Mouse (Mus musculus) liver, embryonic 14.5 days (tissue): ENCODE results near the gene Tent4a. TPM values are rescaled to one million over a fixed set of nuclear protein-coding genes. Genes with fewer than 3 reads are reported as not detected.

Experiments used
- ATAC-seq: fragments of 200-750 bp; cut with Nextera tagmentation; 2 replicates; pipeline ENCODE4 v1.8.0; 2017; ENCODE audit warnings: moderate number of reproducible peaks, mild to moderate bottlenecking, moderate library complexity; ENCODE audit not compliant: insufficient read depth
- DNase-seq, 3 experiments: peaks; one replicate each; pipeline ENCODE4 v3.0.0-alpha.2; 2012 to 2013; ENCODE audit warnings: low read depth in 3 of 3, low spot score in 3 of 3
- H3K27ac ChIP-seq: fragments of 300-500 bp; sonication (generic); 2 replicates; pipeline ENCODE4 v1.5.1; 2014; ENCODE audit warnings: moderate library complexity, mild to moderate bottlenecking, control low read depth, inconsistent platforms
- H3K27me3 ChIP-seq: fragments of 300-500 bp; sonication (generic); 2 replicates; pipeline ENCODE4 v1.6.1; 2014; ENCODE audit warnings: mild to moderate bottlenecking, low read length, moderate library complexity; ENCODE audit not compliant: control insufficient read depth, insufficient read depth
- H3K36me3 ChIP-seq: fragments of 300-500 bp; sonication (generic); replicated peaks from 2 replicates; pipeline ENCODE4 v1.6.1; 2014; ENCODE audit warnings: low read depth; ENCODE audit not compliant: control insufficient read depth, insufficient read depth
- H3K4me1 ChIP-seq, 2 experiments: fragments of 200-500 bp in 1 of 2; fragments of 300-500 bp in 1 of 2; sonication (generic) in 1 of 2; replicated peaks; 2 replicates each; pipeline ENCODE4 v1.6.1; 2012 to 2014; ENCODE audit warnings: antibody characterized with exemption in 1 of 2, inconsistent platforms in 1 of 2, low read length in 1 of 2; ENCODE audit not compliant: control insufficient read depth in 2 of 2, insufficient read depth in 2 of 2
- H3K4me2 ChIP-seq: fragments of 300-500 bp; sonication (generic); 2 replicates; pipeline ENCODE4 v1.6.1; 2014; ENCODE audit warnings: low read depth, mild to moderate bottlenecking, control low read depth, moderate library complexity
- H3K4me3 ChIP-seq, 2 experiments: fragments of 200-500 bp in 1 of 2; fragments of 300-500 bp in 1 of 2; sonication (generic) in 1 of 2; 2 replicates each; pipeline ENCODE4 v1.5.1; 2012 to 2014; ENCODE audit warnings: low read depth in 2 of 2, low read length in 2 of 2, mild to moderate bottlenecking in 2 of 2, control low read depth in 1 of 2, inconsistent platforms in 1 of 2, moderate library complexity in 1 of 2; ENCODE audit not compliant: insufficient read depth in 1 of 2
- H3K9ac ChIP-seq: fragments of 300-500 bp; sonication (generic); replicated peaks from 2 replicates; pipeline ENCODE4 v1.6.1; 2014; ENCODE audit warnings: mild to moderate bottlenecking, control low read depth, moderate library complexity
- H3K9me3 ChIP-seq: fragments of 300-500 bp; sonication (generic); 2 replicates; pipeline ENCODE4 v1.6.1; 2016; ENCODE audit warnings: low read length, mixed read lengths; ENCODE audit not compliant: control insufficient read depth
- CTCF ChIP-seq: IDR thresholded peaks from 2 replicates; pipeline ENCODE4 v1.5.1; 2016; ENCODE audit warnings: antibody characterized with exemption, low read depth, control low read depth
- EP300 ChIP-seq: IDR thresholded peaks from 2 replicates; pipeline ENCODE4 v1.6.1; 2016; ENCODE audit warnings: antibody characterized with exemption, low read depth
- WGBS: fragments of 180-500 bp; shearing (Covaris S2); extraction: QIAGEN DNeasy Blood & Tissue Kit; methylation state at CpG from one replicate; pipeline ENCODE4 v1.1.7; 2014; ENCODE audit not compliant: insufficient replicate concordance; 5-methylcytosine and 5-hydroxymethylcytosine counted together
- polyA plus RNA-seq, 2 experiments: library from polyadenylated mRNA; depleted of rRNA in 1 of 2; stranded (reverse) in 1 of 2; unstranded in 1 of 2; fragments of >200 nt; fragmentation: Nextera tagmentation in 1 of 2; extraction: Ambion mirVana in 1 of 2; gene quantifications; 2 replicates each; pipeline versions ENCODE4 v1.2.1 to v1.2.3; 2012 to 2014

Gene Tent4a
- polyA plus RNA-seq, 2 experiments: 2.3 to 6.3 TPM

- TF ChIP-seq CTCF (no peak), EP300 (no peak)
- WGBS: 4% methylated on average over 26 of the region's 26 CpGs
- H3K4me1 ChIP-seq: peaks cover 0 to 1% of the 10 kb centered on the region in 2 experiments; a peak in 2 of 4 replicates
- H3K9me3 ChIP-seq: no peaks in the 10 kb centered on the region
- no peak overlapping the region for H3K9ac ChIP-seq
- H3K4me3 ChIP-seq: no peak overlapping the region
- ATAC-seq (no peak), DNase-seq (no peak)
- H3K36me3 ChIP-seq: no peaks in the 10 kb centered on the region
- no peak overlapping the region for H3K27ac ChIP-seq
- peaks cover 32% of the 10 kb centered on the region for H3K27me3 ChIP-seq
- H3K4me2 ChIP-seq: peak overlapping the region; percentile 28
Measured at GRCm38 (mm10) chr13:69487611-69488275, 46.7 kb downstream of the Tent4a start.

GRCm38 (mm10) chr13:69487108-69487507, 47.3 kb downstream of the Tent4a start:
- no peak overlapping the region for H3K27ac ChIP-seq
- H3K27me3 ChIP-seq: peaks cover 37% of the 10 kb centered on the region
- ATAC-seq (no peak), DNase-seq (no peak)
- H3K4me1 ChIP-seq: peaks cover 0 to 1% of the 10 kb centered on the region in 2 experiments; a peak in 2 of 4 replicates
- 51% methylated on average over 7 of the region's 7 CpGs for WGBS
- H3K36me3 ChIP-seq: no peaks in the 10 kb centered on the region
- H3K4me3 ChIP-seq: no peak overlapping the region
- no peak overlapping the region for H3K9ac ChIP-seq
- no peaks in the 10 kb centered on the region for H3K9me3 ChIP-seq
- no peak overlapping the region for H3K4me2 ChIP-seq
- no peak for TF ChIP-seq CTCF
- no peak for TF ChIP-seq EP300

- no peak overlapping the region for H3K4me2 ChIP-seq
- no peak overlapping the region for H3K9ac ChIP-seq
- no peak overlapping the region for H3K27ac ChIP-seq
- TF ChIP-seq EP300 (no peak), CTCF (no peak)
- peaks cover 0 to 1% of the 10 kb centered on the region in 2 experiments; a peak in 2 of 4 replicates for H3K4me1 ChIP-seq
- WGBS: 36% methylated on average over 7 of the region's 7 CpGs
- no peak overlapping the region for H3K4me3 ChIP-seq
- DNase-seq: no peak
- no peaks in the 10 kb centered on the region for H3K9me3 ChIP-seq
- no peaks in the 10 kb centered on the region for H3K36me3 ChIP-seq
- ATAC-seq: no peak
- peaks cover 50% of the 10 kb centered on the region for H3K27me3 ChIP-seq
Measured at GRCm38 (mm10) chr13:69485833-69486232, 48.6 kb downstream of the Tent4a start.

- Histone ChIP-seq H3K9me3 (no peaks in the 10 kb centered on the region), H3K27ac (no peak overlapping the region), H3K27me3 (peaks cover 53% of the 10 kb centered on the region), H3K4me2 (no peak overlapping the region), H3K4me1 (peaks cover 0 to 1% of the 10 kb centered on the region in 2 experiments; a peak in 2 of 4 replicates), H3K36me3 (no peaks in the 10 kb centered on the region), H3K9ac (no peak overlapping the region), H3K4me3 (no peak overlapping the region)
- ATAC-seq (no peak), DNase-seq (no peak)
- no peak for TF ChIP-seq EP300
- peak; percentile 56 for TF ChIP-seq CTCF
- 17% methylated on average over 6 of the region's 6 CpGs for WGBS
Measured at GRCm38 (mm10) chr13:69485326-69485725, 49.1 kb downstream of the Tent4a start.

- peaks cover 52% of the 10 kb centered on the region for H3K27me3 ChIP-seq
- H3K4me3 ChIP-seq: no peak overlapping the region
- H3K4me2 ChIP-seq: no peak overlapping the region
- H3K27ac ChIP-seq: no peak overlapping the region
- no peak for ATAC-seq
- WGBS: 40% methylated on average over 8 of the region's 8 CpGs
- DNase-seq: no peak
- no peak overlapping the region for H3K9ac ChIP-seq
- no peaks in the 10 kb centered on the region for H3K36me3 ChIP-seq
- H3K4me1 ChIP-seq: no peaks in the 10 kb centered on the region
- H3K9me3 ChIP-seq: no peaks in the 10 kb centered on the region
- TF ChIP-seq EP300 (no peak), CTCF (no peak)
Measured at GRCm38 (mm10) chr13:69482751-69483150, 51.7 kb downstream of the Tent4a start.
